Mouse (Mus musculus) thymus, postnatal 4 days (tissue): Measurements from ENCODE around the gene Cmtm7.

ENCODE experiments used
- DNase-seq: peaks from one replicate; pipeline ENCODE4 v3.0.0; 2021

Cmtm7 gene

GRCm38 (mm10) chr9:114793764-114794295 is 12.2 kb upstream of the Cmtm7 start:
- DNase-seq: no peak

- no peak for DNase-seq
Measured at GRCm38 (mm10) chr9:114789989-114790388, 8.3 kb upstream of the Cmtm7 start.

- no peak for DNase-seq
Measured at GRCm38 (mm10) chr9:114789557-114789956, 7.9 kb upstream of the Cmtm7 start.

GRCm38 (mm10) chr9:114788697-114789096 is 7.0 kb upstream of the Cmtm7 start:
- no peak for DNase-seq

- DNase-seq: no peak
Measured at GRCm38 (mm10) chr9:114787716-114788115, 6.1 kb upstream of the Cmtm7 start.

GRCm38 (mm10) chr9:114787134-114787533 is 5.5 kb upstream of the Cmtm7 start:
- no peak for DNase-seq

GRCm38 (mm10) chr9:114785432-114786125 is 3.9 kb upstream of the Cmtm7 start:
- no peak for DNase-seq

GRCm38 (mm10) chr9:114780746-114781525 is 720 bp downstream of the Cmtm7 start:
- peak; percentile 76 for DNase-seq

- peak; percentile 55 for DNase-seq
Measured at GRCm38 (mm10) chr9:114779984-114780745, 1.5 kb downstream of the Cmtm7 start.

- DNase-seq: no peak
Measured at GRCm38 (mm10) chr9:114778877-114779276, 2.8 kb downstream of the Cmtm7 start.

GRCm38 (mm10) chr9:114778047-114778390 is 3.6 kb downstream of the Cmtm7 start:
- DNase-seq: peak; percentile 53

- DNase-seq: peak; percentile 37
Measured at GRCm38 (mm10) chr9:114777178-114778046, 4.2 kb downstream of the Cmtm7 start.

- DNase-seq: peak; percentile 54
Measured at GRCm38 (mm10) chr9:114776361-114776760, 5.3 kb downstream of the Cmtm7 start.

- DNase-seq: peak; percentile 63
Measured at GRCm38 (mm10) chr9:114775272-114775671, 6.4 kb downstream of the Cmtm7 start.

- DNase-seq: no peak
Measured at GRCm38 (mm10) chr9:114774629-114775028, 7.0 kb downstream of the Cmtm7 start.

GRCm38 (mm10) chr9:114771565-114771964 is 10.1 kb downstream of the Cmtm7 start:
- no peak for DNase-seq

GRCm38 (mm10) chr9:114770224-114770623 is 11.4 kb downstream of the Cmtm7 start:
- DNase-seq: peak; percentile 50

- no peak for DNase-seq
Measured at GRCm38 (mm10) chr9:114768066-114768465, 13.6 kb downstream of the Cmtm7 start.

GRCm38 (mm10) chr9:114767507-114767906 is 14.1 kb downstream of the Cmtm7 start:
- DNase-seq: no peak

GRCm38 (mm10) chr9:114767030-114767429 is 14.6 kb downstream of the Cmtm7 start:
- DNase-seq: no peak

GRCm38 (mm10) chr9:114763341-114763740 is 18.3 kb downstream of the Cmtm7 start:
- DNase-seq: peak; percentile 81

GRCm38 (mm10) chr9:114761848-114762247 is 19.8 kb downstream of the Cmtm7 start:
- no peak for DNase-seq
